Mouse (Mus musculus) stomach, embryonic 16.5 days (tissue): ENCODE measurements at regions not wholly inside any gene's neighbourhood (a gene's known extent, or its start where the extent isn't known, plus 50 kb on each side); places are given as distances from the start of the nearest gene placed in this dataset.

Experiments used
- ATAC-seq: fragments of 200-750 bp; cut with Nextera tagmentation; 2 replicates; pipeline ENCODE4 v1.8.0; 2017; ENCODE audit warnings: moderate number of reproducible peaks, moderate TSS enrichment; ENCODE audit not compliant: insufficient read depth, low FRiP score
- H3K27ac ChIP-seq: fragments of 300-500 bp; sonication (generic); 2 replicates; pipeline ENCODE4 v1.5.1; 2014; ENCODE audit warnings: low read length
- H3K27me3 ChIP-seq: fragments of 300-500 bp; sonication (generic); 2 replicates; pipeline ENCODE4 v1.6.1; 2014; ENCODE audit warnings: low read length, control low read depth, mixed read lengths; ENCODE audit not compliant: control insufficient read depth, insufficient read depth
- H3K36me3 ChIP-seq: fragments of 300-500 bp; sonication (generic); 2 replicates; pipeline ENCODE4 v1.6.1; 2014; ENCODE audit warnings: low read length; ENCODE audit not compliant: control insufficient read depth, insufficient read depth
- H3K4me1 ChIP-seq: fragments of 300-500 bp; sonication (generic); 2 replicates; pipeline ENCODE4 v1.6.1; 2014; ENCODE audit warnings: low read length, control low read depth, mixed read lengths; ENCODE audit not compliant: control insufficient read depth, insufficient read depth
- H3K4me2 ChIP-seq: fragments of 300-500 bp; sonication (generic); 2 replicates; pipeline ENCODE4 v1.6.1; 2014; ENCODE audit warnings: low read depth, low read length, mixed read lengths
- H3K4me3 ChIP-seq: fragments of 300-500 bp; sonication (generic); replicated peaks from 2 replicates; pipeline ENCODE4 v1.5.1; 2014; ENCODE audit warnings: mild to moderate bottlenecking, low read length
- H3K9ac ChIP-seq: fragments of 300-500 bp; sonication (generic); 2 replicates; pipeline ENCODE4 v1.6.1; 2014; ENCODE audit warnings: low read length
- H3K9me3 ChIP-seq: fragments of 300-500 bp; sonication (generic); replicated peaks from 2 replicates; pipeline ENCODE4 v1.6.1; 2016; ENCODE audit warnings: low read length, control low read depth; ENCODE audit not compliant: control insufficient read depth
- WGBS: fragments of 180-500 bp; shearing (Covaris S2); extraction: QIAGEN DNeasy Blood & Tissue Kit; methylation state at CpG from one replicate; pipeline ENCODE4 v1.1.7; 2014; 5-methylcytosine and 5-hydroxymethylcytosine counted together

GRCm38 (mm10) chr1:169397371-169397770 lies 133.9 kb downstream of the Nuf2 start:
- no peak overlapping the region for H3K27ac ChIP-seq
- H3K27me3 ChIP-seq, result no peaks in the 10 kb centered on the region
- H3K9ac ChIP-seq, result no peak overlapping the region
- no peak for ATAC-seq
- WGBS, result 84% methylated on average over 4 of the region's 4 CpGs
- no peaks in the 10 kb centered on the region for H3K36me3 ChIP-seq
- H3K4me3 ChIP-seq, result no peak overlapping the region
- H3K4me1 ChIP-seq, result no peaks in the 10 kb centered on the region
- no peak overlapping the region for H3K4me2 ChIP-seq
- H3K9me3 ChIP-seq, result no peaks in the 10 kb centered on the region

GRCm38 (mm10) chr1:169387056-169387455 lies 144.2 kb downstream of the Nuf2 start:
- Histone ChIP-seq H3K9ac (no peak overlapping the region), H3K27me3 (no peaks in the 10 kb centered on the region), H3K4me3 (no peak overlapping the region), H3K27ac (no peak overlapping the region), H3K36me3 (no peaks in the 10 kb centered on the region), H3K4me2 (no peak overlapping the region), H3K4me1 (peaks cover 6% of the 10 kb centered on the region; the same call in 1 of the 2 replicates), H3K9me3 (no peaks in the 10 kb centered on the region)
- WGBS, result 45% methylated on average over 1 of the region's 1 CpGs
- ATAC-seq, result no peak; the same call in 1 of the 2 replicates

- Histone ChIP-seq H3K9me3 (no peaks in the 10 kb centered on the region), H3K36me3 (no peaks in the 10 kb centered on the region), H3K4me3 (no peak overlapping the region), H3K27me3 (no peaks in the 10 kb centered on the region), H3K4me1 (peaks cover 6% of the 10 kb centered on the region; the same call in 1 of the 2 replicates), H3K9ac (no peak overlapping the region), H3K27ac (no peak overlapping the region), H3K4me2 (no peak overlapping the region)
- no peak for ATAC-seq
- 50% methylated on average over 10 of the region's 10 CpGs for WGBS
Measured at GRCm38 (mm10) chr1:169385740-169386424, 145.4 kb downstream of the Nuf2 start.

GRCm38 (mm10) chr1:169374686-169375085 lies 156.6 kb downstream of the Nuf2 start:
- no peak for ATAC-seq
- 53% methylated on average over 1 of the region's 1 CpGs for WGBS
- Histone ChIP-seq H3K4me3 (no peak overlapping the region), H3K4me1 (no peaks in the 10 kb centered on the region), H3K9me3 (no peaks in the 10 kb centered on the region), H3K9ac (no peak overlapping the region), H3K36me3 (no peaks in the 10 kb centered on the region), H3K27ac (no peak overlapping the region), H3K27me3 (no peaks in the 10 kb centered on the region), H3K4me2 (no peak overlapping the region)

GRCm38 (mm10) chr1:169368758-169369157 lies 162.5 kb downstream of the Nuf2 start:
- Histone ChIP-seq H3K4me3 (no peak overlapping the region), H3K27me3 (no peaks in the 10 kb centered on the region), H3K9me3 (no peaks in the 10 kb centered on the region), H3K4me1 (no peaks in the 10 kb centered on the region), H3K4me2 (no peak overlapping the region), H3K36me3 (no peaks in the 10 kb centered on the region), H3K9ac (no peak overlapping the region), H3K27ac (no peak overlapping the region)
- 30% methylated on average over 3 of the region's 3 CpGs for WGBS
- no peak for ATAC-seq

- no peak for ATAC-seq
- Histone ChIP-seq H3K27ac (no peak overlapping the region), H3K9ac (no peak overlapping the region), H3K36me3 (no peaks in the 10 kb centered on the region), H3K9me3 (no peaks in the 10 kb centered on the region), H3K4me3 (no peak overlapping the region), H3K4me2 (no peak overlapping the region), H3K27me3 (no peaks in the 10 kb centered on the region), H3K4me1 (no peaks in the 10 kb centered on the region)
- WGBS, result 44% methylated on average over 10 of the region's 10 CpGs
Measured at GRCm38 (mm10) chr1:169367772-169368501, 163.3 kb downstream of the Nuf2 start.

GRCm38 (mm10) chr1:169367316-169367715 lies 163.9 kb downstream of the Nuf2 start:
- H3K27me3 ChIP-seq, result no peaks in the 10 kb centered on the region
- no peaks in the 10 kb centered on the region for H3K36me3 ChIP-seq
- no peak overlapping the region for H3K27ac ChIP-seq
- H3K9ac ChIP-seq, result no peak overlapping the region
- H3K9me3 ChIP-seq, result no peaks in the 10 kb centered on the region
- ATAC-seq, result no peak
- 32% methylated on average over 4 of the region's 4 CpGs for WGBS
- H3K4me2 ChIP-seq, result no peak overlapping the region
- no peak overlapping the region for H3K4me3 ChIP-seq
- no peaks in the 10 kb centered on the region for H3K4me1 ChIP-seq

- Histone ChIP-seq H3K27me3 (no peaks in the 10 kb centered on the region), H3K4me3 (no peak overlapping the region), H3K9ac (no peak overlapping the region), H3K4me1 (peaks cover 6% of the 10 kb centered on the region), H3K27ac (no peak overlapping the region), H3K4me2 (no peak overlapping the region), H3K36me3 (no peaks in the 10 kb centered on the region), H3K9me3 (no peaks in the 10 kb centered on the region)
- ATAC-seq, result no peak
- 59% methylated on average over 4 of the region's 4 CpGs for WGBS
Measured at GRCm38 (mm10) chr1:169362564-169362963, 168.7 kb downstream of the Nuf2 start.

GRCm38 (mm10) chr1:169357652-169358241 lies 173.5 kb downstream of the Nuf2 start:
- H3K9me3 ChIP-seq, result no peaks in the 10 kb centered on the region
- no peak overlapping the region for H3K9ac ChIP-seq
- H3K4me3 ChIP-seq, result no peak overlapping the region
- ATAC-seq, result no peak
- H3K4me2 ChIP-seq, result no peak overlapping the region
- H3K27ac ChIP-seq, result no peak overlapping the region
- H3K4me1 ChIP-seq, result peaks cover 15% of the 10 kb centered on the region
- H3K27me3 ChIP-seq, result no peaks in the 10 kb centered on the region
- WGBS, result 43% methylated on average over 6 of the region's 6 CpGs
- no peaks in the 10 kb centered on the region for H3K36me3 ChIP-seq
